Mouse (Mus musculus): ENCODE results near the gene Pkp4. TPM values are rescaled to one million over a fixed set of nuclear protein-coding genes. Genes with fewer than 3 reads are reported as not detected.

Pkp4 gene
- polyA plus RNA-seq, 1 experiment from 2014 or later: 14.8 TPM

- Histone ChIP-seq H3K27ac (ENCODE audit: low read length) (no peak overlapping the region), H3K4me2 (replicated peaks; ENCODE audit: low read depth, low read length) (no peak overlapping the region), H3K4me3 (ENCODE audit: low read depth, low read length) (no peak overlapping the region), H3K4me1 (ENCODE audit: insufficient read depth, low read depth, low read length) (0 out of 2 replicates have a peak, but pooled peaks cover 4% of the 10 kb centered on the region), H3K36me3 (ENCODE audit: insufficient read depth, low read length) (no peaks in the 10 kb centered on the region), H3K27me3 (replicated peaks; ENCODE audit: insufficient read depth, low read length) (no peaks in the 10 kb centered on the region), H3K9me3 (ENCODE audit: low read length) (no peaks in the 10 kb centered on the region), H3K9ac (replicated peaks; ENCODE audit: low read depth) (no peak overlapping the region)
- no peak for ATAC-seq
- DNase-seq (ENCODE audit: low spot score): no peak
- WGBS: 85% methylated on average over 2 of the region's 2 CpGs
- TF ChIP-seq CTCF (IDR thresholded peaks at IDR 0.05): no peak
- no peak for TF ChIP-seq EP300 (IDR thresholded peaks at IDR 0.05)
These were observed 45.5 kb downstream of the Pkp4 start for GRCm38 (mm10) chr2:59206190-59206589.

- TF ChIP-seq CTCF (IDR thresholded peaks at IDR 0.05): no peak
- TF ChIP-seq EP300 (IDR thresholded peaks at IDR 0.05): no peak
- Histone ChIP-seq H3K27me3 (replicated peaks; ENCODE audit: insufficient read depth, low read length) (no peaks in the 10 kb centered on the region), H3K4me2 (replicated peaks; ENCODE audit: low read depth, low read length) (no peak overlapping the region), H3K9me3 (ENCODE audit: low read length) (no peaks in the 10 kb centered on the region), H3K4me1 (ENCODE audit: insufficient read depth, low read depth, low read length) (0 out of 2 replicates have a peak, but pooled peaks cover 4% of the 10 kb centered on the region), H3K36me3 (ENCODE audit: insufficient read depth, low read length) (no peaks in the 10 kb centered on the region), H3K9ac (replicated peaks; ENCODE audit: low read depth) (no peak overlapping the region), H3K4me3 (ENCODE audit: low read depth, low read length) (no peak overlapping the region), H3K27ac (ENCODE audit: low read length) (no peak overlapping the region)
- ATAC-seq (peak; percentile 30; the same call in 1 of the 2 replicates), DNase-seq (ENCODE audit: low spot score) (no peak)
- 12% methylated on average over 4 of the region's 4 CpGs for WGBS
These were observed 46.6 kb downstream of the Pkp4 start for GRCm38 (mm10) chr2:59207240-59207639.

- DNase-seq (ENCODE audit: low spot score): no peak
- 0 out of 2 replicates have a peak, but pooled peaks cover 4% of the 10 kb centered on the region for H3K4me1 ChIP-seq (ENCODE audit: insufficient read depth, low read depth, low read length)
- no peak overlapping the region for H3K27ac ChIP-seq (ENCODE audit: low read length)
- no peaks in the 10 kb centered on the region for H3K36me3 ChIP-seq (ENCODE audit: insufficient read depth, low read length)
- no peak overlapping the region for H3K4me3 ChIP-seq (ENCODE audit: low read depth, low read length)
- no peak for ATAC-seq
- H3K27me3 ChIP-seq (replicated peaks; ENCODE audit: insufficient read depth, low read length): no peaks in the 10 kb centered on the region
- no peak overlapping the region for H3K9ac ChIP-seq (replicated peaks; ENCODE audit: low read depth)
- TF ChIP-seq CTCF (IDR thresholded peaks at IDR 0.05): no peak
- TF ChIP-seq EP300 (IDR thresholded peaks at IDR 0.05): no peak
- no peak overlapping the region for H3K4me2 ChIP-seq (replicated peaks; ENCODE audit: low read depth, low read length)
- H3K9me3 ChIP-seq (ENCODE audit: low read length): no peaks in the 10 kb centered on the region
- WGBS: 61% methylated on average over 5 of the region's 5 CpGs
These were observed 47.1 kb downstream of the Pkp4 start for GRCm38 (mm10) chr2:59207725-59208124.

- 68% methylated on average over 9 of the region's 9 CpGs for WGBS
- Histone ChIP-seq H3K9me3 (ENCODE audit: low read length) (no peaks in the 10 kb centered on the region), H3K36me3 (ENCODE audit: insufficient read depth, low read length) (no peaks in the 10 kb centered on the region), H3K4me2 (replicated peaks; ENCODE audit: low read depth, low read length) (no peak overlapping the region), H3K4me1 (ENCODE audit: insufficient read depth, low read depth, low read length) (0 out of 2 replicates have a peak, but pooled peaks cover 4% of the 10 kb centered on the region), H3K27ac (ENCODE audit: low read length) (no peak overlapping the region), H3K27me3 (replicated peaks; ENCODE audit: insufficient read depth, low read length) (no peaks in the 10 kb centered on the region), H3K9ac (replicated peaks; ENCODE audit: low read depth) (no peak overlapping the region), H3K4me3 (ENCODE audit: low read depth, low read length) (no peak overlapping the region)
- DNase-seq (ENCODE audit: low spot score) (no peak), ATAC-seq (no peak)
- TF ChIP-seq CTCF (IDR thresholded peaks at IDR 0.05) (no peak), EP300 (IDR thresholded peaks at IDR 0.05) (no peak)
These were observed 47.6 kb downstream of the Pkp4 start for GRCm38 (mm10) chr2:59208276-59208675.

- Histone ChIP-seq H3K4me1 (ENCODE audit: insufficient read depth, low read depth, low read length) (0 out of 2 replicates have a peak, but pooled peaks cover 4% of the 10 kb centered on the region), H3K27ac (ENCODE audit: low read length) (no peak overlapping the region), H3K4me3 (ENCODE audit: low read depth, low read length) (no peak overlapping the region), H3K27me3 (replicated peaks; ENCODE audit: insufficient read depth, low read length) (no peaks in the 10 kb centered on the region), H3K4me2 (replicated peaks; ENCODE audit: low read depth, low read length) (no peak overlapping the region), H3K36me3 (ENCODE audit: insufficient read depth, low read length) (no peaks in the 10 kb centered on the region), H3K9ac (replicated peaks; ENCODE audit: low read depth) (no peak overlapping the region), H3K9me3 (ENCODE audit: low read length) (no peaks in the 10 kb centered on the region)
- WGBS: 78% methylated on average over 5 of the region's 5 CpGs
- no peak for ATAC-seq
- DNase-seq (ENCODE audit: low spot score): no peak
- TF ChIP-seq EP300 (IDR thresholded peaks at IDR 0.05) (no peak), CTCF (IDR thresholded peaks at IDR 0.05) (no peak)
These were observed 50.4 kb downstream of the Pkp4 start for GRCm38 (mm10) chr2:59211051-59211450.

GRCm38 (mm10) chr2:59212430-59212829, 51.8 kb downstream of the Pkp4 start:
- Histone ChIP-seq H3K27me3 (replicated peaks; ENCODE audit: insufficient read depth, low read length) (no peaks in the 10 kb centered on the region), H3K4me3 (ENCODE audit: low read depth, low read length) (no peak overlapping the region), H3K27ac (ENCODE audit: low read length) (no peak overlapping the region), H3K4me2 (replicated peaks; ENCODE audit: low read depth, low read length) (no peak overlapping the region), H3K36me3 (ENCODE audit: insufficient read depth, low read length) (no peaks in the 10 kb centered on the region), H3K9ac (replicated peaks; ENCODE audit: low read depth) (no peak overlapping the region), H3K9me3 (ENCODE audit: low read length) (no peaks in the 10 kb centered on the region), H3K4me1 (ENCODE audit: insufficient read depth, low read depth, low read length) (0 out of 2 replicates have a peak, but pooled peaks cover 4% of the 10 kb centered on the region)
- 81% methylated on average over 4 of the region's 4 CpGs for WGBS
- no peak for DNase-seq (ENCODE audit: low spot score)
- TF ChIP-seq CTCF (IDR thresholded peaks at IDR 0.05) (no peak), EP300 (IDR thresholded peaks at IDR 0.05) (no peak)
- ATAC-seq: no peak

- Histone ChIP-seq H3K4me1 (ENCODE audit: insufficient read depth, low read depth, low read length) (0 out of 2 replicates have a peak, but pooled peaks cover under 1% of the 10 kb centered on the region), H3K27ac (ENCODE audit: low read length) (no peak overlapping the region), H3K9me3 (ENCODE audit: low read length) (no peaks in the 10 kb centered on the region), H3K36me3 (ENCODE audit: insufficient read depth, low read length) (no peaks in the 10 kb centered on the region), H3K9ac (replicated peaks; ENCODE audit: low read depth) (no peak overlapping the region), H3K4me3 (ENCODE audit: low read depth, low read length) (no peak overlapping the region), H3K27me3 (replicated peaks; ENCODE audit: insufficient read depth, low read length) (no peaks in the 10 kb centered on the region), H3K4me2 (replicated peaks; ENCODE audit: low read depth, low read length) (no peak overlapping the region)
- no peak for DNase-seq (ENCODE audit: low spot score)
- ATAC-seq: no peak
- WGBS: 88% methylated on average over 1 of the region's 1 CpGs
- TF ChIP-seq EP300 (IDR thresholded peaks at IDR 0.05): no peak
- TF ChIP-seq CTCF (IDR thresholded peaks at IDR 0.05): no peak
These were observed 52.2 kb downstream of the Pkp4 start for GRCm38 (mm10) chr2:59212846-59213245.
